Mouse (Mus musculus): ENCODE results near the gene Rhno1. TPM values are rescaled to one million over a fixed set of nuclear protein-coding genes. Genes with fewer than 3 reads are reported as not detected.

Gene Rhno1
- total and polyA plus RNA-seq, 3 experiments = 46.8 to 137 (median 88.1) TPM

DNA sequence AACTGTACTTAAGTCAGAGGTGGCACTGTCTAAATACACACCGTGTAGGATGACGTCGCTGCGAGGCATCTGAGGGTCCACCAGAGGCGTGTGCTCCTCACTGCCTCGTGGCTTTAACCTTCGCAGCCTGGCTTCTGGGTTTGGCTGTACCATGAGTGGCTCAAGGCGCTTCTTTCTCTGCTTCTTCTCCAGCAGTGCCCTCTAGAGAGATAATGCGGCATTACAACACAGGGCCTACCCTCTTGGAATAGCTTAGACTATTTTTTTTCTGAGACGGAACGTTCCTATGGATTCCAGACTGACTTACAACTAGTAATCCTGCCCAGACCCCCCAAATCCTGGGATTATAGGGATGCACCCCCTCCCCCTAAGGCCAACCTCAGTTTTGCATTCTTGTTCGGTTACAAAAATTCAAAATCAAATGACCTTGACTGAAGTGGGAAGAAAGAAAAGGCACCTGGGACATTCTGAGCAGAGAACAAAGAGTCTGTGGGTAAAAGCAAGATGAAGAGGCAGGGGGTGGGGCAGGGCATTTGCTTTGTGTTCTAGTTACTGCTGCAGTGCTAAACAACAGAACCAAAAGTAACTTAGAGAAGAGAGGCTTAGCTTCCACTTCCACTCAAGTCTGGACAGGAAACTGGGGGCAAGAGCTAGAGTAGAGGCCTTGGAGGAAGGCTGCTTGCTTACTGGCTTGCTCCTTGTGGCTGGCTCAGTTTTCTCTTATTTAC lies 28.1 kb downstream of the Rhno1 start:
- Histone ChIP-seq H3K27ac (ENCODE audit: control insufficient read depth, low read depth, low read length) (no peak overlapping the region), H3K4me3 (ENCODE audit: control insufficient read depth in 1 of 2, insufficient read depth in 1 of 2, low read depth in 2 of 2, low read length in 2 of 2) (no peak overlapping the region), H3K9ac (ENCODE audit: control insufficient read depth, low read depth, low read length, poor library complexity, severe bottlenecking) (no peak overlapping the region), H3K36me3 (ENCODE audit: control insufficient read depth in 1 of 2, insufficient read depth in 2 of 2, low read length in 2 of 2) (peaks cover 1 to 2% of the 10 kb centered on the region in 2 experiments; a peak in 2 of 4 replicates), H3K9me3 (replicated peaks; ENCODE audit: insufficient read depth, low read length) (peaks cover 2% of the 10 kb centered on the region; the same call in 1 of the 2 replicates), H3K4me1 (ENCODE audit: control insufficient read depth in 1 of 2, insufficient read depth in 2 of 2, low read length in 2 of 2) (no peaks in the 10 kb centered on the region), H3K27me3 (ENCODE audit: control insufficient read depth in 1 of 2, insufficient read depth in 2 of 2, low read length in 2 of 2) (no peaks in the 10 kb centered on the region), H3K79me2 (ENCODE audit: control insufficient read depth, insufficient read depth, low read length, poor library complexity) (no peaks in the 10 kb centered on the region)
- TF ChIP-seq HCFC1 (IDR thresholded peaks at IDR 0.05; ENCODE audit: low read depth, low read length) (no peak), ZNF384 (IDR thresholded peaks at IDR 0.05; ENCODE audit: low read depth, low read length) (peak; percentile 43; the same call in 1 of the 2 replicates), MXI1 (IDR thresholded peaks at IDR 0.05; ENCODE audit: low read depth, low read length) (no peak), UBTF (IDR thresholded peaks at IDR 0.05; ENCODE audit: borderline replicate concordance, insufficient read depth, low read depth, low read length) (no peak), NELFE (IDR thresholded peaks at IDR 0.05; ENCODE audit: low read depth, low read length) (no peak), JUND (IDR thresholded peaks at IDR 0.05; ENCODE audit: low read depth, low read length) (no peak), RCOR1 (IDR thresholded peaks at IDR 0.05; ENCODE audit: low read depth, low read length) (no peak), E2F4 (IDR thresholded peaks at IDR 0.05; ENCODE audit: borderline replicate concordance, low read depth, low read length) (no peak), SMC3 (IDR thresholded peaks at IDR 0.05; ENCODE audit: low read depth, low read length) (peak; percentile 19; the same call in 1 of the 2 replicates), MAZ (IDR thresholded peaks at IDR 0.05; ENCODE audit: low read depth, low read length) (no peak), TAL1 (IDR thresholded peaks at IDR 0.05; ENCODE audit: low read length) (no peak), GABPA (IDR thresholded peaks at IDR 0.05; ENCODE audit: low read depth, low read length) (no peak), USF1 (IDR thresholded peaks at IDR 0.05; ENCODE audit: low read depth, low read length) (no peak), EP300 (IDR thresholded peaks at IDR 0.05; ENCODE audit: low read depth in 1 of 2, low read length in 2 of 2) (no peak), CTCF (IDR thresholded peaks at IDR 0.05 in 2 of 3, conservative IDR thresholded peaks at IDR 0.05 in 1 of 3; ENCODE audit: control insufficient read depth in 1 of 3, insufficient read depth in 1 of 3, low read depth in 2 of 3, low read length in 3 of 3, poor library complexity in 1 of 3, severe bottlenecking in 1 of 3) (peak; percentile 45 to 65 (median 56); a peak in 5 of 6 replicates), MAFK (IDR thresholded peaks at IDR 0.05; ENCODE audit: borderline replicate concordance, low read depth, low read length) (no peak), MYC (IDR thresholded peaks at IDR 0.05; ENCODE audit: low read depth, low read length) (no peak), TBP (IDR thresholded peaks at IDR 0.05; ENCODE audit: low read depth, low read length) (no peak), POLR2AphosphoS5 (IDR thresholded peaks at IDR 0.05; ENCODE audit: borderline replicate concordance, low read depth, low read length) (no peak), RAD21 (IDR thresholded peaks at IDR 0.05; ENCODE audit: low read depth, low read length) (peak; percentile 23), TCF12 (IDR thresholded peaks at IDR 0.05; ENCODE audit: low read depth, low read length) (no peak), ZKSCAN1 (IDR thresholded peaks at IDR 0.05; ENCODE audit: low read depth, low read length) (no peak), USF2 (IDR thresholded peaks at IDR 0.05; ENCODE audit: borderline replicate concordance in 1 of 2, insufficient read depth in 1 of 2, low read depth in 1 of 2, low read length in 2 of 2) (no peak), ZC3H11A (IDR thresholded peaks at IDR 0.05; ENCODE audit: low read depth, low read length) (no peak), CHD2 (IDR thresholded peaks at IDR 0.05; ENCODE audit: low read length) (no peak), MAX (IDR thresholded peaks at IDR 0.05; ENCODE audit: low read length) (no peak)
- peak; percentile 59 for DNase-seq (ENCODE audit: low read depth, low spot score)

All from MEL (cell line).